Mouse (Mus musculus): ENCODE data around the gene Slc17a7. TPM values are rescaled to one million over a fixed set of nuclear protein-coding genes. Genes with fewer than 3 reads are reported as not detected.

Gene Slc17a7
- polyA plus RNA-seq, 1 experiment from 2014 or later, result 1.8 TPM

- H3K36me3 ChIP-seq, result no peaks in the 10 kb centered on the region
- H3K4me2 ChIP-seq (replicated peaks), result peak within 1 kb of the TSS; percentile 65
- H3K27me3 ChIP-seq, result peaks cover 32% of the 10 kb centered on the region
- H3K9ac ChIP-seq (replicated peaks), result peak within 1 kb of the TSS; percentile 63; the same call in 1 of the 2 replicates
- peaks cover 10% of the 10 kb centered on the region for H3K4me1 ChIP-seq (replicated peaks)
- H3K27ac ChIP-seq, result no peak within 1 kb of the TSS
- H3K9me3 ChIP-seq, result no peaks in the 10 kb centered on the region
- WGBS, result 5% methylated on average over 29 of the region's 29 CpGs
- H3K4me3 ChIP-seq (replicated peaks), result peak within 1 kb of the TSS; percentile 41
- ATAC-seq, result peak; percentile 87
Measured at GRCm38 (mm10) chr7:45135993-45136567, 27.7 kb upstream of the Slc17a7 start, which contains the start of the genes Gm45713 and Flt3l. Gene Gm45713, minus strand, starts transcription at chr7:45136231. Gene Flt3l, minus strand, starts transcription at chr7:45136432.

DNA sequence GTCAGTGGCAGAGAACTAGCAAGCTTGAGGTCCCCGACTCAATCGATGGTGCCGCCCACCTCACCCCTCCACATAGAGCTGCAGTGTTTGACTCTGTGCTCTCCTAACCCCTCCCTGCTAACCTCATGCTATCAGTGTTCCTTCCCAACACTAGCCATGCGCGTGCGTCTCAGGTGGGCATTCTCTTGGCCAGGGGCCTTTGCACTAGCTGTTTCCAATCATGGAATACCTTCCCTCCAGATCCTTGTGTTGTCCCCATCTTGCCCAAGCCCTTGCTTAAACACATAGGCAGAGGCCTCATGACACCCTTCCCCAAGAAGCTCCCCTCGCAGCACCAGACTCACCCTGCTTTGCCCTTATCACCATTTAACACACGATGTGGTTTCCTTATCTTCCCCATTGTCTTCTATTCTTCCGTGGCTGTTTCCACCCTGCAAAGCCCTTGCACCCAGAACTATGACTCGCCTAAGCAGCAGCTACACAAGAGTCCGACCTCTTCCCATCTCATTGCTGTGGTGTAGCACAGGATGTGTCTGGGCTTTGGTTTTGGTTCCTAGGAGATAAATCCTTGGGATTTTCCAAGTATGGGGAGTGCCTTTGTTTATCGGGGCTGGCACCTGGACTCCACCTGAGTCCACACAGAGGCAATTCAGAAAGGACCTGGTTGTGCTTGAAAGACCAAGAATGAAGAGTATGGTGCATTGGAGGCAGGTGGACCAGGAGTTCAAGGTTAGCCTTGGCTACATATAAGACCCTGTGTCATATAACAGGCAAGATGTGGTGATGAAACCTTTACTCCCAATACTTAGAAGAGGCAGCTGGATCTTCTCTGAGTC is 26.4 kb upstream of the Slc17a7 start:
- 84% methylated on average over 12 of the region's 12 CpGs for WGBS
- no peak overlapping the region for H3K4me3 ChIP-seq (replicated peaks)
- ATAC-seq, result no peak

DNA sequence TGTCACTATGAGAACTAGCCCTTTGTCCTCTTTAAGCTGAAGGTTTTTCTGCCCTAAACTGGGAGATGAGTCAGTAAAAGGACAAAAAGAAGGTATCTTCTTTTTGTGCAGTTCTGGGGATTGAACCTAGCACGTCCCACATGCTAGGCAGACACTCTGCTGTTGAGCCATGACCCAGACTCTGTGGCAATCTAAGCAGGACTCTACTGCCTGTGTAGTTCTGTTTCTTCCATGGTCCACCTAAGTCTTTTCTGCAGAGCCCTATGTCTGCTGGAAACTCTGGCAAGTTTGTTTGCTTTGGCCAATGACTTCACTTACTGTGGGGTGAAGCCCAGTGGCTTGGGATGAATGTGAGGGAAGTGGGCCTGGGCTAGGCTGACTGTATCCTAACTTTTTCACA is 25.3 kb upstream of the Slc17a7 start:
- no peaks in the 10 kb centered on the region for H3K9me3 ChIP-seq
- peaks cover 21% of the 10 kb centered on the region; the same call in 1 of the 2 replicates for H3K36me3 ChIP-seq
- H3K27me3 ChIP-seq, result peaks cover 32% of the 10 kb centered on the region
- WGBS, result 82% methylated on average over 1 of the region's 1 CpGs
- no peak overlapping the region for H3K4me2 ChIP-seq (replicated peaks)
- H3K4me3 ChIP-seq (replicated peaks), result no peak overlapping the region
- H3K9ac ChIP-seq (replicated peaks), result no peak overlapping the region
- H3K4me1 ChIP-seq (replicated peaks), result peaks cover 10% of the 10 kb centered on the region
- no peak overlapping the region for H3K27ac ChIP-seq
- ATAC-seq, result no peak

More for the DNA sequence above, 26.4 kb upstream of the Slc17a7 start:
- peaks cover 10% of the 10 kb centered on the region for H3K4me1 ChIP-seq (replicated peaks)
- peaks cover 32% of the 10 kb centered on the region for H3K27me3 ChIP-seq
- no peak overlapping the region for H3K27ac ChIP-seq
- H3K4me2 ChIP-seq (replicated peaks), result no peak overlapping the region
- H3K9me3 ChIP-seq, result no peaks in the 10 kb centered on the region
- no peak overlapping the region for H3K9ac ChIP-seq (replicated peaks)
- peaks cover 10% of the 10 kb centered on the region; the same call in 1 of the 2 replicates for H3K36me3 ChIP-seq

- H3K4me2 ChIP-seq (replicated peaks), result no peak overlapping the region
- H3K4me1 ChIP-seq (replicated peaks), result peaks cover 10% of the 10 kb centered on the region
- H3K27me3 ChIP-seq, result peaks cover 25% of the 10 kb centered on the region
- peaks cover 35% of the 10 kb centered on the region for H3K36me3 ChIP-seq
- H3K4me3 ChIP-seq (replicated peaks), result no peak overlapping the region
- no peak for ATAC-seq
- WGBS, result 80% methylated on average over 8 of the region's 8 CpGs
- H3K27ac ChIP-seq, result no peak overlapping the region
- H3K9me3 ChIP-seq, result no peaks in the 10 kb centered on the region
- H3K9ac ChIP-seq (replicated peaks), result no peak overlapping the region
Measured at GRCm38 (mm10) chr7:45139904-45140723, 23.6 kb upstream of the Slc17a7 start.

GRCm38 (mm10) chr7:45141319-45141718 is 22.4 kb upstream of the Slc17a7 start:
- Histone ChIP-seq H3K27ac (no peak overlapping the region), H3K4me3 (replicated peaks) (no peak overlapping the region), H3K36me3 (peaks cover 45% of the 10 kb centered on the region), H3K27me3 (peaks cover 15% of the 10 kb centered on the region), H3K4me1 (replicated peaks) (0 out of 2 replicates have a peak, but pooled peaks cover 2% of the 10 kb centered on the region), H3K9me3 (no peaks in the 10 kb centered on the region), H3K4me2 (replicated peaks) (no peak overlapping the region), H3K9ac (replicated peaks) (no peak overlapping the region)
- WGBS, result 88% methylated on average over 3 of the region's 3 CpGs
- ATAC-seq, result no peak

- H3K4me3 ChIP-seq (replicated peaks), result no peak overlapping the region
- H3K36me3 ChIP-seq, result peaks cover 45% of the 10 kb centered on the region
- no peak overlapping the region for H3K9ac ChIP-seq (replicated peaks)
- H3K4me1 ChIP-seq (replicated peaks), result no peaks in the 10 kb centered on the region
- WGBS, result 90% methylated on average over 5 of the region's 5 CpGs
- peaks cover 11% of the 10 kb centered on the region for H3K27me3 ChIP-seq
- ATAC-seq, result no peak
- no peak overlapping the region for H3K27ac ChIP-seq
- H3K4me2 ChIP-seq (replicated peaks), result no peak overlapping the region
- no peaks in the 10 kb centered on the region for H3K9me3 ChIP-seq
Measured at GRCm38 (mm10) chr7:45141914-45142313, 21.8 kb upstream of the Slc17a7 start.

GRCm38 (mm10) chr7:45144368-45145174 is 19.2 kb upstream of the Slc17a7 start:
- no peak for ATAC-seq

DNA sequence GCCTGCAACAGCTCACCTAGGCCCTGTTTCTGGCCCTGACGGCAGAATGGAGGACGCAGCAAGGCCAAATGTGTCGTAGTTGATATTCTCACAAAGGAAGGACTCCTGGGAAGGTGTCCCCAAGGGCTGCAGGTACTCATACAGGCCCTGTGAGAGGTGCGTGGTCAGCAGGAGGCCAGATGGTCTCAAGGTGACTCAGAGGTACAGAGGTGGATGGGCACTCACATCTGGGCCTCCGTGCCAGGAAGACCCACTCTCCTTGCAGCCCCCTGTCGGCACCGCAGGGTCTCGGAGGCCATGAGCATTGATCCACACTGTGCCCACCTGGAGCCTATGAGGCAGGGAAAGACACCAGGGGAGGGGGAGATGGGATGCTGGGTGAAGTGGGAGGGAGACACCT is 18.3 kb upstream of the Slc17a7 start:
- Histone ChIP-seq H3K36me3 (peaks cover 45% of the 10 kb centered on the region), H3K27ac (no peak overlapping the region), H3K4me3 (replicated peaks) (no peak overlapping the region), H3K4me2 (replicated peaks) (no peak overlapping the region), H3K4me1 (replicated peaks) (0 out of 2 replicates have a peak, but pooled peaks cover 3% of the 10 kb centered on the region), H3K27me3 (no peaks in the 10 kb centered on the region), H3K9ac (replicated peaks) (0 out of 2 replicates have a peak overlapping the region, but pooled peaks have one; percentile 3), H3K9me3 (no peaks in the 10 kb centered on the region)
- 94% methylated on average over 8 of the region's 8 CpGs for WGBS
- ATAC-seq, result no peak

More at GRCm38 (mm10) chr7:45144368-45145174, 19.2 kb upstream of the Slc17a7 start:
- Histone ChIP-seq H3K4me2 (replicated peaks) (no peak overlapping the region), H3K4me1 (replicated peaks) (0 out of 2 replicates have a peak, but pooled peaks cover 2% of the 10 kb centered on the region), H3K36me3 (peaks cover 45% of the 10 kb centered on the region), H3K9me3 (no peaks in the 10 kb centered on the region), H3K27ac (no peak overlapping the region), H3K27me3 (no peaks in the 10 kb centered on the region), H3K4me3 (replicated peaks) (no peak overlapping the region), H3K9ac (replicated peaks) (peak overlapping the region; percentile 37; the same call in 1 of the 2 replicates)
- WGBS, result 88% methylated on average over 13 of the region's 13 CpGs

DNA sequence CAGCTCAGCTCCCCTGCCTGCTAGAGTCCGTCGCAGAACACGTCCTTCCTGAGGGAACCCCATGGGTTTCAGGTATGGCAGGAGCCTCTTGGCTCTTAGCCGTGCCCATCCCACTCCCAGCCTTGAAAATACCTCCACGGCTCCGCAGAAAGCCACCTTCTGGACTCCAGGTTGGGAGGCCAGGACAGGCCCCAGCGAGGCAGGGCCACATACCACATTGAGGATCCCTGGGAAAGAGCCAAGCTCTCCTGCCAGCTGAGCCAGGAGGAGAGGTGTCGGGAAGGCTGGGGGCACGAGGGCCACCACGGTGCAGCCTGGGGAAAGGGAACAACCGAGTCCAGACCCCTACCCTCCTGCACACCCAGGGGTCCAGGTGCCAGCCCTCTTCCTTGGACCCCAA is 16.5 kb upstream of the Slc17a7 start:
- Histone ChIP-seq H3K9ac (replicated peaks) (no peak overlapping the region), H3K4me2 (replicated peaks) (no peak overlapping the region), H3K4me1 (replicated peaks) (peaks cover 11% of the 10 kb centered on the region; the same call in 1 of the 2 replicates), H3K36me3 (peaks cover 36% of the 10 kb centered on the region), H3K27me3 (no peaks in the 10 kb centered on the region), H3K4me3 (replicated peaks) (no peak overlapping the region), H3K9me3 (no peaks in the 10 kb centered on the region), H3K27ac (no peak overlapping the region)
- no peak for ATAC-seq
- WGBS, result 96% methylated on average over 11 of the region's 11 CpGs

- Histone ChIP-seq H3K27me3 (no peaks in the 10 kb centered on the region), H3K4me2 (replicated peaks) (no peak overlapping the region), H3K36me3 (peaks cover 29% of the 10 kb centered on the region), H3K4me1 (replicated peaks) (peaks cover 11% of the 10 kb centered on the region; the same call in 1 of the 2 replicates), H3K4me3 (replicated peaks) (no peak overlapping the region), H3K9me3 (no peaks in the 10 kb centered on the region), H3K9ac (replicated peaks) (no peak overlapping the region), H3K27ac (no peak overlapping the region)
- 93% methylated on average over 11 of the region's 11 CpGs for WGBS
- no peak for ATAC-seq
Measured at GRCm38 (mm10) chr7:45147899-45148298, 15.8 kb upstream of the Slc17a7 start.

GRCm38 (mm10) chr7:45148534-45149098 is 15.1 kb upstream of the Slc17a7 start:
- no peak overlapping the region; the same call in 1 of the 2 replicates for H3K9ac ChIP-seq (replicated peaks)
- H3K27ac ChIP-seq, result no peak overlapping the region
- 77% methylated on average over 4 of the region's 4 CpGs for WGBS
- H3K36me3 ChIP-seq, result peaks cover 22% of the 10 kb centered on the region
- H3K9me3 ChIP-seq, result no peaks in the 10 kb centered on the region
- H3K4me1 ChIP-seq (replicated peaks), result peaks cover 16% of the 10 kb centered on the region
- H3K4me2 ChIP-seq (replicated peaks), result no peak overlapping the region
- no peaks in the 10 kb centered on the region for H3K27me3 ChIP-seq
- no peak overlapping the region for H3K4me3 ChIP-seq (replicated peaks)
- ATAC-seq, result no peak

Data from midbrain, embryonic 13.5 days (tissue).